Mouse (Mus musculus): ENCODE results near the gene Mdga1. TPM values are rescaled to one million over a fixed set of nuclear protein-coding genes. Genes with fewer than 3 reads are reported as not detected.
A peak's percentile ranks its signal among the peaks of the same experiment; 100 is the strongest.

The Mdga1 gene
- total RNA-seq, 2 experiments from 2014 or later: 85.6 to 92.9 TPM

DNA sequence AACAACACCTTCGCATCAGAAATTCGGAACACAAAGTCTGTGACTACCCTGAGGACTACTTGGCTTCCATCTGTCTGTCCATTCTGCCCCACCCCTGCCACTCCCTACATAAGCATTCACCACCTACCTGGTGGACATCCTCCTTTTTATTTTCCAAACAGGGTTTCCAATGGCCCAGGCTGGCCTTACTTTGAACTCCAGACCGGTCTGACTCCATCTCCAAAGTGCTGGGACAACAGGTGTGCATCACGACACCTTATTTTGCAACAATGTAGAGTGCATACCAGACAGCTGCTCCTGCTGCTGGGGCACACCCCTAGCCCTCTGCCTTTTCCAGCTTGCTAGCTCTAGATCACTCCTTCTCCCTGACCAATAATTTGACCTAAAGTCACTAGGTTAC is 115.1 kb downstream of the Mdga1 start:
- intact Hi-C loops (cut with DNase I): no loop called here
- DNase-seq: no peak

DNA sequence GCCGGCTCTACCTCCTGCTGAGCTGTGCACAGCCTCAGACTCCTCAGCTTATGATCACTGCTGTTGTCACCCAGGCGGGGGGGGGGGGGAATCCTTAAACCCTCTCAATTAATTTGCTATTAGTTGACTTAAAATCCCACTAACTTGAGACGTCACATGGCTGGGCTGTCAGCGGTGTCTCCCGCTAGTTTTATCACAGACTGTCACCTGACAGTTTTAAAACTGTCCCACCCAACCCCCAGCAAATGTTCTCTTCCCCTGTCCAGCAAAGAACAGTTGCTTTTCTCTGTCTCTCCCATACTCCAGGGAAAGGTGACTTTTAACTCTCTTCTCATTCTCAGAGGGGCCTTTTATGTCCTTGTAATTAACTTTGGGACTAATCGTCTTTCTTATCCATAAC is 115.5 kb downstream of the Mdga1 start:
- intact Hi-C loops (cut with DNase I): no loop called here
- DNase-seq: no peak

DNA sequence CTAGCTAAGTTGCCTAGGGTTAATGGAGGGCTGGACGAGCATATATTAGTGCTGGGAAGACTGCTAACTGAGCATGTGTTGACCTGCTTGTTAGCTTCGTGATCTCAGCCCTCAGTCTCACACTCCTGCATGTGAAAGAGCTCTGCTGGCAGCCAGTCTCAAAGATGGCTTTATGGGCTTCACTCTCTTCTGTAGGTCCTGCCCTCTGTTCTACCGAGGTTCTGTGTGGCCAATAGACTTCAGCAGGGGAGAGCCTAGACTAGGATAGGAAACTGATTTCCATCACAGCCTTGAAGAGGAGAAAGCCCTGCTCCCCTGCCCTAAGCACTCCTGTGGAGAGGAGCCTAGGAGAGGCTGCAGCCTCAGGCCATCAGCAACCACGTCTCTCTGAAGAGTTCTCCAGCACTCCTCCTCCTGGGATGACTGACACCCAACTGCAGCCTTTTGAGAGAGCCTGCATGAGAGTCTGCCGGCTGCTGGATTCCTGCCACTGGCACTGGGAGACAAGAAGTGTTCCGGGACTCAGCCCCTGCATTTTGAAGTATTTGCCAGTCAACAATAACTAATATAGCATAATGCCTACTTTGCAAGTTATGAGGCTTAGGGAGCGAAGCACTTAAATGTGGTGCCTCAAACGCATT is 116.9 kb downstream of the Mdga1 start:
- intact Hi-C loops (cut with DNase I): no loop called here
- DNase-seq: peak; percentile 60

DNA sequence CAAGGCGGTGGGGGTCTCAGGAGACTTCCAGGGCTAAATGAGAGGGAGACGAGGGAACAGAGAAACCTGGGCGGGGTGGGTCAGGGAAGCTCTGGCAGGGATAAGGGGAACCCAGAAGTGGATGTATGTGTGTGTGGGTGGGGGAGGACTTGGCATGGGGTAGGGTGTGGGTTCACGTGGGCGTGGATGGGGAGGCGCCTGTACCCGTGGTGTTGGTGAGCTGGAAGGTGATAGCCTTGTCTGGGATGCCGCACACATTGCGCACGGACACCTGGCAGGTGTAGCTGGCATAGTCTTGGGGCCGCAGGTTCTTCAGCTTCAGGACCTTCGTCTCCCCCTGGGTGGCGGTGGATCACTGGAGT is 120.5 kb downstream of the Mdga1 start:
- intact Hi-C loops (cut with DNase I): no loop called here

DNA sequence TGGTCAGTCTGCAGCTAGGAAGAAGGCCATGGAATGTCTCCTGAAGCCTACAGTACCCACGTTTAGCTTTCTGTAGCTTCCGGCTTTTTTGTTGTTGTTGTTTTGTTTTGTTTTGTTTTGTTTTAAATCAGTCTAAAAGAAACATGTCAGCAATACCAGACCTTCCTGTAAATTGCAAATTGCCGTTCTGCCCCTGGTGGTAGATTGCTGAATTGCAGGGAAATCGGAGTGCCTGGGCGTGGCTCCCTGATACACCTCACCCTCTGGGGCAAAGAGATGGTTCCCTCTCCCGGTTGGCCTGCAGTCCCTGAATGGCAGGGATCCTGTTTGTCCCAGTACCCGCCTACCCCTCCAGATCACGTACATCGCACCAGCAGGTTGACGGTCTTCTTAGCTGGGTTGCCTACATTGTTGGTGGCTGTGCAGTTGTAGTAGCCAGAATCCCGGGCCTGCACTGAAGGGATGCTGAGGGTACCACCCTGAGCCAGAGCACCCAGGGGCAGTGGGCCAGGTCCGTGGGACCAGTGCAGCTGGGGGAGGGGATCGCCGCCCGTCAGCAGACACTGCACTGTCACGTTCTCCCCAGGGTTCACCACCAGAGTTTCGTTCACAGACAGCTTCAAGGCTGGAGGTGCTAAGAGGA is 121.0 kb downstream of the Mdga1 start:
- intact Hi-C loops (cut with DNase I): no loop called here

More for the DNA sequence above, 120.5 kb downstream of the Mdga1 start:
- no peak for DNase-seq

DNA sequence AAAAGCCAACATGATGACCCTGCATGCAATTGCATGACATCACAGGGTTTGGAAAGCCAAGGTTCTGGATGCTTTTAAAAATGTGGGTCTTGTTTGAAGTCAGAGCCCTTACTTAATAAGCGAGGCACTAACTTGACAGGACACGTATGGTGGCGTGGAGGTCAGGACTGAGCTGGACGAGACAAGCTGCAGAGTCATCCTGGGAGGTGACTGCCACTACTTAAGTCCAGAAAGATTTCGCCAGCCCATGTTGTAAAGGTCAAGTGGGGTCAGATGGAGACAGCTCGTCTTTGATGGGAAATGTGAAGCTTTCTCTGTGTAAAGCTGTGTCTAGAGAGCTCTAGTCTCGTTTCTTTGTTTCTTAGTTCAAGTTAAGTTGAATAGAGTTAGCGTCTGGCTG is 122.6 kb downstream of the Mdga1 start:
- intact Hi-C loops (cut with DNase I): no loop called here
- no peak for DNase-seq

More for the DNA sequence above, 121.0 kb downstream of the Mdga1 start:
- DNase-seq: peak; percentile 74

DNA sequence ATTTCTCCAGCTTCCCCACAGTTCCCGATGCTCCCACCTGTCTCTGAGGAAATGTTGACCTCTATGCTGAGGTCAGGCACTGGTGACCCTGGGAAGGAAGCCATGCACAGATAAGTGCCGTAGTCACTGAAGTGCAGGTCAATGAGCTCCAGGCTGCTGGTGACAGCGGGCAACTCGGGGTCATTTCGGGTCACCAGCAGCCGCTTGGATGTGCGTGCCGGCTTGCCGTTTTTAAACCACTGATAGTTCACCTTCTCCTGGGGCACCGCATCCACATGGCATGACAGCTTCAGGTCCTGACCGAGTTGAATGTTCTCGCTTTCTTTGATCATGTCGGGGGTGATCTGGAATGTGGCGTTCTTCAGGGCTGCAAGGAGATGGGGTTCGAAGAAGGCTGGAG is 123.6 kb downstream of the Mdga1 start:
- intact Hi-C loops (cut with DNase I): no loop called here
- no peak for DNase-seq

DNA sequence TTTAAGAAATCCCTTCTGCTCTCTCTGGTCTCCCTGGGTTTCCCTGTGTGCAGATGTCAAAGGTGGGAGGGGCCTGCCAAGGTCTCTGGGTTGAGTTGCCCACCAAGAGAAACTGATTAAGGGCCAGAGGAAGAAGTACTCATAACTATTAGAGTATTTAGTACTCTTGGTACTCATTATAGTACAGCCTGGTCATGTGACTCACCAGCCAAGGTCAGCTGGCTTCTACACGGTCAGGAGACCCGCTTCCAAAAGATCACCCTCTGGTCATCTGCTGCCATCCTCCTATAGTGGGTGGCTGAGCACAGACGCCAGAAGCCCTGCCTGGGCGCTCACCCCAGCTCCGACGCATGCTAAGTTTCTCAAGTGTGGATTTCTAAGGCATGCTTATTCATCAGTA is 124.9 kb downstream of the Mdga1 start:
- intact Hi-C loops (cut with DNase I): no loop called here

DNA sequence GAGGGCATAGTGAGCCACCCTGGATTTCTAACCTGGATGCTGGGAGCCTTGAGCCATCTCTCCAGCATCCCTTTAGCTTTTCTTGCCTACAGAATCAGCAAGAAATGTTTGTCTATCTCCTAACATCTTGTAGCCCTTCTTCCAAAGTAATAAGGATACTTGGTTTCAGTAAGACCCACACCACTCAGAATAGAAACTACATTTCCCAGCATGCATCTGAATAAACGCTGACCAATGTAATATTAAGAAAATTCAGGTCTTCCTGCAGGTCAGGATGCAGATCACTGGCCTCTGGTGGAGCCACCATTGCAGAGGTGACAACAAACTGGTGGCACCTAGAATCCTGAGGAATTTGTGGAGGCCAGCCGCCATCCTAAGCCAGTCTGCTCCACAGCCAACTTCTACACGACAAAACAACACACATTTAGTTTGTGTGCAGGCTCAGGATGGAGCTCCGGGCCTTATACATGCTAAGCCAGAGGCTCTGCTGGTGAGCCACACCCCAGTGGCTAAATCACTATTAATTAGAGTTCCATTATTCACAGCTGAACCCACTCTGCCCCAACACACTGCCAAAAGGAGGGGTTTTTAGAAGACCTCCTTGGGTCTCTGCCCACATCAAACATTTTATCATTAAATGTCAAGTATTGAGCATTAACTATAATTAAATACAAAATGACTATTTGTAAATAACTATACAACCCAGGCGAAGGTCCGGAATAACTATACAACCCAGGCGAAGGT is 126.3 kb downstream of the Mdga1 start:
- intact Hi-C loops (cut with DNase I): no loop called here

More for the DNA sequence above, 124.9 kb downstream of the Mdga1 start:
- DNase-seq: no peak

DNA sequence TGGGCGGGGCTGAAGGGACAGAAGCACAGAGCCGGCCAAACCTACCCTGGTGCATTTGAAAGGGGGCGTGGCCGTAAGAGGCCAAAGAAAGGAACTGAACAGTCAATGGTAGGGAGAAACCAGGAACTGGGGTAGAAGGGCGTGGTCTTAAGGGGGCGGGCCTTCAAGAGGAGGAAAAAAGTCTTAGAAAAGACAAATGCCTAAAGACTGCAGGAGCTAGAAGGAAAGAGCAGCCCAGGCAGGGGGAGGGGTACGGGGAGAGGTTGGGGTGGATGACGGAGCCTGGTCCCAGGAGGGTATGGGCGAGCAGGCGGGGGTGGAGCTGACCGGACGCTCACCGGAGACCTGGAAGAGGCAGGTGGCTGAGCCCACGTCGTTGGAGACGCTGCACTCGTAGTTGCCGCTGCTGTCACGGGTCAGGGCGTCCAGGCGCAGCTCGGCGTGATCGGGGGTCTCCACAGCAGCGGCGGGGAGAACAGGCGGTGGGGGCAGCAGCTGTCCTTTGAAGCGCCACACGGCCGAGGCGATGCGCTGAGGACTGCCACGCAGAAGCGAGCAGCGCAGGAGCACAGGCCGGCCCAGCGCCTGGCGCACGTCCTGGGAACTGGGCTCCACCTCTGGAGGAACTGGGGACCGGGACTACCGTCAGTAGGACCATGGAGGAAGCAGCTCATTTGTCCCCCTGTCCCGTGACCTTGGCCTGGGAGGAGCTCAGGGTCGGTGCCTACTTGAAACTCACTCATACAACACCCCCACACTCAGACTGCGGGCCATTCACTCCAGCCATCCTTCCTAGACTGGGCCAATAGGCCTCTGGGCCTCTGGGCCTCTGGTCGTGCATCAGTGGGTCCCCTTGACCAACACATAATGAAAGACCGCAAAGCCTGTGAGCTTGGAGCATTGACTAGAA is 127.9 kb downstream of the Mdga1 start:
- intact Hi-C loops (cut with DNase I): no loop called here
- no peak for DNase-seq

More for the DNA sequence above, 126.3 kb downstream of the Mdga1 start:
- no peak for DNase-seq

DNA sequence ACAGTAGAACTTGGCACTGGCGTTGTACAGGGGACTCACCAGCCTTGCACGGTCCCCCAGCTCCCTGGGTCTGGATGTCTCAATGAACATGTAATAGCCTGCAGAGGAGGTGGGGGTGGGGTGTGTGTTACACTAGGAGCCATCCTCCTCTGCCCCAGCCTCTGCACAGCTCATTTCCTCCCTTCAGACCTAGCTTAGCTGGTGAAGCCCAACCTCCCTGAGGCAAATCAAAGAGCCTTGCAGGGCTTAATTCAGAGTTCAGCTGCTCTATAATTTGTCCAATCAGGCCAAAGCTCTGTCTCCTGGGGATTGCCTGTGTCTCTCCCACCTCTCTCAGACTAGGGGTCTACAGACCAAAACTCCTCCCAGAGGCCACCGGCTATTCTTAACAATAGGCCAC is 131.9 kb downstream of the Mdga1 start:
- no peak for DNase-seq
- intact Hi-C loops (cut with DNase I): no loop called here

DNA sequence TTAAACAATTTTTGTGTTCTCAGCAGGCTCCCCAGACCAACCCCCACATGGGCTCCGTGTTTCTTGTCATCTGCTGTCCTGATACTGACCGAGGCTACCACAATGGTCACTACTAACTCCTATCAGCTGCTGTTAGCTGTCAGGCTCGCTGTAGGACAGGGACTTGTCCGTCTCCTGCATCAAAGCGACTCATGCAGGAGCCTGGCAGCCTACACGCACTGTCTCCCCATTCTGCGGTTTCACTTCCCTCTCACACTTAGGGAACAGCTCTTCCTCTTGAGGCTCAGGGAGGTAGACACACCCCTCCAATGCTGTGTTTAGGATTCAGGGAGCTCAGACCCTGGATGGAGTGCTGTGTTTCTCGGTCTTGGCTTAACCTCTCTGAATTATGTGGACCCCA is 132.4 kb downstream of the Mdga1 start:
- intact Hi-C loops (cut with DNase I): no loop called here
- DNase-seq: no peak

DNA sequence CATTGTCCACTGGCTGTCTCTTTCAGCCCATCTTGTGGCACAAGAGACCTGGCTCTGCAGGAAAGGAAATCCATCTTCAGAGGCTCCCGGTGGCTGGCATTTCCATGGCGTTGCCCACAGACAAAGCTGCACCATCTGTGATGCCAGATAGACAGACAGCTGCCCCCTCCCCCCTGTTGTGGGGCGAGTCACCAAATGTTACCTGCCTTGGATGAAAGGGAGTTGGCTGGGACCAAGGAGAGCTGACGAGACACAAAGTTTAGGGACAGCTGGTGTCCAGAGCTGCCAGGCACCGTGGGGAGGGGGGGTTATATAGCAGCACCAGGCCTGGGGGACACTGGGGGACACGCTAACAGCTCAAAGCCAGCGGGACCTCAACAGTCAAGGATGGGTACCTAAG is 135.1 kb downstream of the Mdga1 start:
- intact Hi-C loops (cut with DNase I): no loop called here
- DNase-seq: peak; percentile 94

DNA sequence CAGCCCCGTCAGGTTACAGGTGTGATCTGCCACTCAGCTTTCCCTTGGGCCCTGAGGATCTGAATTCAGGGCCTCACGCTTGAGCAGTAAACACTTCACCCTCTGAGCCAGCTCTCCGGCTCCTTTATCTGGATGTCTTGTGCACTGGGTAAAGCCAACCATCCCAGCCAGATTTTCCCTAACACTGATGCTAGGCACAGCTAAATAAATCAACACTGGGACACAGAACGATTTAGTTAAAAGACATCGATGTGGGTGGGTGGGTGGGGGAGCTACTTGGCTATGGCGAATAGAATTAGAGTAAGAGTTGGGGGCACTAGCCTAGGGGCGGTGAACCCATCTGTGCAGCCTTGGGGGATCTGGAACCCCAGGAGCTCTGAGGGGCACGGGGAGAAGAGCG is 135.6 kb downstream of the Mdga1 start:
- no peak for DNase-seq
- intact Hi-C loops (cut with DNase I): no loop called here

DNA sequence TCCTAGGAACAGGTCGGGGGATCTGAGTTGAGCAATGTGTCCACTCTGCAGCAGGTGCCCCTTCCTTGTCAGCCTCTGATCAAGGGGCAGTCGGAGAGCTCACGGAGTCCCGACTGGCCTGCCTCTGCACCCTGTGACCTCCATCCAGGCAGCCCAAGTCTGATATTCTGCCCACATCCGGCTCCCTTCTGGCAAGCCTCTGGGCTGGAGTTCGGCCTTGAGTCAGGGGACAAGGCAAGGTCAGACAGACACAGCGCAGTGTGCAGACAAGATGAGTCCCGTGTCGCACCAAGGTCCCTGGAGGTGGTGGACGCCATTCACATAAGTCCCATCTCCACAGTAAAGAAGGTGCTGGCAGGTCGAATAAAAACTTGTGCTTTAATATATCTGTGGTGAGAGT is 138.2 kb downstream of the Mdga1 start:
- no peak for DNase-seq
- intact Hi-C loops (cut with DNase I): no loop called here

DNA sequence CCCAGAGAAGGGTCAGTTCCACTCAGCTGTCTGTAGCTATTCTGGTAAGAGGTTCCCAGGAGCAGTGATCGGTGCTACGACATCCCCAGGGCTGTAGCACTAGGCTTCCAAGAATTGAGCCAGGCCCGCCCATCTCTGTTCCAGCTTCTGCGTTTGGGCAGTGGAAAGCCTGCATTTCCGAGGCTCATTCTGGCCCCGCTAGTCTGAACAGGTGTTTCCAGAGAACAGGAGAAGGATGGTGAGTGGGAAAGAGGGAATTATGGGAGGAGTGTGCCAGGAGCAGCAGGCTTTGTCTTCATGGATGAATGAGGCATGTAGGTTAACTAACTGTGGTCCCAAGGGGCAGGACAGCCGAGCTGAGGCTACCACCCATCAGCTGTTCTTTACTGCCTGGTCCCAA is 140.8 kb downstream of the Mdga1 start:
- DNase-seq: no peak
- intact Hi-C loops (cut with DNase I): no loop called here

DNA sequence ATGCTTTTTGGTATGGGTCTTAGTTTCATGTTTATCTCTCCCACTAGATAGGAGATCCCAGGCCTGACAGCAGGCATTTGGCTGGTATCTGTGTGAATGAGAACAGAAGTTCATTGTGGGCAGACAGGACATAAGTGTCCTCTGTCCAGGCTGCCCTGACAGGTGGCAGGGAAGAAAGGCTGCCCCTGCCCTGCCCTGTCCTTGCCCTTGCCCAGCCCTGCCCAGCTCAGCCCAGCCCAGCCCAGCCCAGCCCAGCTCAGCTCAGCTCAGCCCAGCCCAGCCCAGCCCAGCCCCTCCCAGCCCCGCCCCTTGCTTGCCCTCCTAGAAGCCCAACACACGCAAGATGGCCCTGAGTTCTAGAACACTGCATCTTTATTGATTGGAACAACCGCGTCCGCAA is 142.3 kb downstream of the Mdga1 start:
- intact Hi-C loops (cut with DNase I): no loop called here

DNA sequence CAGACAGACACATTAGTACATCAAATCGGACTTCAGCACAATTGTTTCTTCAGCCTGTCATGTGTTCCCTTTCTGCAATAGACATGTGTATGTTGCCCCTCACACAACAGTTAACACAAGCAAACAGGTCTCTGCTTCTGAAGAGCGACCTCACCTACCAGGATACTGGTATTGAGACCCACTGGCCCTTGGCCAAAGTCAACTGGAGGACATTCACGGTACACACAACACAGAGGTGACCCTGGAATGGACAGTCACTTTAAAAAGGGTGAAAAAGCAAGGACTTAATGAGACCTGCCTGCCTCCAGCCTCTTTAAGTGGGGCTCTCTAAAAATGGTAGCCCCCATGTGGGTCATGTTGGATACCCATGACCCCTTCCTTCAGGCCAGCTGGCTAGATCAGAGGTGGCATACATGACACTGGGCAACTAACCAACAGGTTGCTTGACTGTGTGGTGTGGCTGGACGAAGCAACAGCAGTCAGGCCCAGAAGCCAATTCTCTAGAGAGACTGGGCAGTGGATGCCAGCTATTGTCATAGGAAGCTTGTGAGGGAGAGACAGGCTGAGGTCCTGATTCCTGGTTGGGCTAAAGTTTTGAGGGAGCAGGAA is 145.3 kb downstream of the Mdga1 start:
- no peak for DNase-seq
- intact Hi-C loops (cut with DNase I): no loop called here

More for the DNA sequence above, 142.3 kb downstream of the Mdga1 start:
- DNase-seq: no peak

DNA sequence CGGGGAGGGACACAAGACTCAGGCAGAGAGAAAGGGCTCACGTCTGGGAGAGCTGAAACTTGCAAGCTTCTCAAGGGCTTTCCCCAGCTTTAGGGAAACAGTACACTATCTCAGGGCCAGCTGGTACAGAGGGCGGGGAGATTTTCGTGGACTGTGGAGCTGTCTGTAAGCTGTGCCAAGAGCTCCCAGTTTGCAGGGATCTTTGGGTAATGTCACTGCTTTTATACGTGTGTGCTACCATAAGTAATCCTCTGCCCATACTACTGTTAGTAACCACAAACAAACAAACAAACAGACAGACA is 145.7 kb downstream of the Mdga1 start:
- peak; percentile 37 for DNase-seq
- intact Hi-C loops (cut with DNase I): no loop called here

DNA sequence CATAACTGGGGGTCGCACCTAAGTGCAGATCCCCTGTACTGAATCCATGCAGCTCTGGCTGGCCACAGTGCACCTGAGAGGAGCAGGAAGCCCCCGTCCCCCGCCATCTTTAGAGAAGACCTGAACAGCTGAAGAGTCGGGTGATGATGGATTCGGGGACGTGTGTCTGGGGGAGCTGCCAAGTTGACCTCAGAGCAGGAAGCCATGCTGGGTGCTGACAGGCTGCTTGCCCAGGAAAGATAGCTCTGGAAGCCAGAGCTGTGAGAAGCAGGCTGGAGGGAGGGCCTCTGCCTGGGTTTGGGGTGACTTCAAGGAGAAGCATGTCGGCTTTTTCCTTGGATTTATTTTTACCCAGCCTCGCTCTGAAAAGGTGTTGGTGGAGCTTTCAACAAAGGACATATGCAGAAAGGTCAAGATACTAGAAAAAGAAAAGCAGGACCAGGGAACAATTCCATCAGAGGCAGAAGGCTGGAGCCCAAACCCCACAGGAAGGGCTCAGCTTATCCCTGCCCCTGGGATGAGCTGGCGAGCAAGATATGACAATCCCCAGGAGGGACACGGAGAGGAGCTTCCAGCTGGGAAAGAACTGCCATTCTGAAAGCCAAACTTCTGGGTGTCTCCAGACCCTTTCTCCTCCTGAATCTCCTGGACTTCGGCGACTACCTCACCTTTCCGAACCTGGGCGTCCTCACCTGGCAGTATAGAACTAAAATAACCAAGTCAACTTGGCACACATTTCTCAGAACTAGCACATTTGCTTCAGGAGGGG is 146.3 kb downstream of the Mdga1 start:
- intact Hi-C loops (cut with DNase I): no loop called here
- peak; percentile 67 for DNase-seq
